Mouse (Mus musculus) ZHBTc4 (cell line): ENCODE results near the gene Endog.
"Not testable (repeated sequence)": the region's sequence is repeated elsewhere in the genome, so short reads cannot be mapped to it uniquely, and the experiment has no call there.

ENCODE experiments used
- DNase-seq: peaks from one replicate; pipeline ENCODE4 v3.0.0-alpha.2; 2011; ENCODE audit warnings: low read depth, low spot score

The Endog gene

GRCm38 (mm10) chr2:30166677-30167076 is 4.6 kb upstream of the Endog start:
- peak; percentile 89 for DNase-seq

- no peak for DNase-seq
Observed at GRCm38 (mm10) chr2:30171997-30172382, 697 bp downstream of the Endog start.

- DNase-seq: no peak
Observed at GRCm38 (mm10) chr2:30173541-30174240, 2.4 kb downstream of the Endog start.

- no peak for DNase-seq
Observed at GRCm38 (mm10) chr2:30175897-30176296, 4.6 kb downstream of the Endog start.

- no peak for DNase-seq
Observed at GRCm38 (mm10) chr2:30176561-30176960, 5.3 kb downstream of the Endog start.

GRCm38 (mm10) chr2:30177700-30178675 is 6.7 kb downstream of the Endog start, which contains the start of gene Spout1:
Gene Spout1, minus strand, starts transcription at chr2:30178459.
- peak; percentile 99 for DNase-seq

- DNase-seq: not testable (repeated sequence)
Observed at GRCm38 (mm10) chr2:30178711-30179110, 7.4 kb downstream of the Endog start.

GRCm38 (mm10) chr2:30182424-30182823 is 11.1 kb downstream of the Endog start:
- no peak for DNase-seq

GRCm38 (mm10) chr2:30183721-30184120 is 12.4 kb downstream of the Endog start:
- no peak for DNase-seq

- DNase-seq: no peak
Observed at GRCm38 (mm10) chr2:30185276-30185675, 14.0 kb downstream of the Endog start.

GRCm38 (mm10) chr2:30185681-30186080 is 14.4 kb downstream of the Endog start:
- no peak for DNase-seq

GRCm38 (mm10) chr2:30191790-30192580 is 20.7 kb downstream of the Endog start:
- DNase-seq: no peak

- no peak for DNase-seq
Observed at GRCm38 (mm10) chr2:30194656-30195055, 23.4 kb downstream of the Endog start.

- no peak for DNase-seq
Observed at GRCm38 (mm10) chr2:30198021-30198420, 26.7 kb downstream of the Endog start.

- no peak for DNase-seq
Observed at GRCm38 (mm10) chr2:30199984-30200383, 28.7 kb downstream of the Endog start.

GRCm38 (mm10) chr2:30200388-30200925 is 29.2 kb downstream of the Endog start:
- no peak for DNase-seq

- DNase-seq: peak; percentile 90
Observed at GRCm38 (mm10) chr2:30203439-30203838, 32.1 kb downstream of the Endog start.

- no peak for DNase-seq
Observed at GRCm38 (mm10) chr2:30205255-30205628, 33.9 kb downstream of the Endog start.

- peak; percentile 94 for DNase-seq
Observed at GRCm38 (mm10) chr2:30205629-30206357, 34.5 kb downstream of the Endog start, which contains the start of gene Kyat1. Gene Kyat1, minus strand, starts transcription at chr2:30205847.

- DNase-seq: no peak
Observed at GRCm38 (mm10) chr2:30207401-30207800, 36.1 kb downstream of the Endog start.

- no peak for DNase-seq
Observed at GRCm38 (mm10) chr2:30207886-30208285, 36.6 kb downstream of the Endog start.
